Mouse (Mus musculus) stomach, embryonic 15.5 days (tissue): ENCODE data around the gene Mdc1. TPM values are rescaled to one million over a fixed set of nuclear protein-coding genes. Genes with fewer than 3 reads are reported as not detected.
"Not testable (repeated sequence)": the region's sequence is repeated elsewhere in the genome, so short reads cannot be mapped to it uniquely, and the experiment has no call there.

ENCODE experiments used
- ATAC-seq: fragments of 200-750 bp; cut with Nextera tagmentation; 2 replicates; pipeline ENCODE4 v1.8.0; 2017; ENCODE audit warnings: low read depth, moderate number of reproducible peaks, moderate TSS enrichment; ENCODE audit not compliant: insufficient read depth, low FRiP score
- H3K27ac ChIP-seq: fragments of 300-500 bp; sonication (generic); 2 replicates; pipeline ENCODE4 v1.5.1; 2015; ENCODE audit warnings: mild to moderate bottlenecking, inconsistent platforms
- H3K27me3 ChIP-seq: fragments of 300-500 bp; sonication (generic); replicated peaks from 2 replicates; pipeline ENCODE4 v1.6.1; 2015; ENCODE audit warnings: inconsistent platforms
- H3K36me3 ChIP-seq: fragments of 300-500 bp; sonication (generic); 2 replicates; pipeline ENCODE4 v1.6.1; 2015; ENCODE audit warnings: inconsistent platforms
- H3K4me1 ChIP-seq: fragments of 300-500 bp; sonication (generic); 2 replicates; pipeline ENCODE4 v1.6.1; 2015; ENCODE audit warnings: inconsistent platforms
- H3K4me2 ChIP-seq: fragments of 300-500 bp; sonication (generic); 2 replicates; pipeline ENCODE4 v1.6.1; 2015; ENCODE audit warnings: mild to moderate bottlenecking, inconsistent platforms
- H3K4me3 ChIP-seq: fragments of 300-500 bp; sonication (generic); replicated peaks from 2 replicates; pipeline ENCODE4 v1.5.1; 2015; ENCODE audit warnings: inconsistent platforms
- H3K9ac ChIP-seq: fragments of 300-500 bp; sonication (generic); 2 replicates; pipeline ENCODE4 v1.6.1; 2015; ENCODE audit warnings: inconsistent platforms
- H3K9me3 ChIP-seq: fragments of 300-500 bp; sonication (generic); 2 replicates; pipeline ENCODE4 v1.6.1; 2016; ENCODE audit warnings: inconsistent platforms
- WGBS: fragments of 180-500 bp; shearing (Covaris S2); methylation state at CpG from one replicate; pipeline ENCODE4 v1.1.7; 2015; 5-methylcytosine and 5-hydroxymethylcytosine counted together
- polyA plus RNA-seq: library from polyadenylated mRNA; unstranded; fragments of >200 nt; fragmentation: Nextera tagmentation; extraction: Ambion mirVana; gene quantifications from 2 replicates; pipeline ENCODE4 v1.2.1, GENCODE M21; 2015

Gene Mdc1
- polyA plus RNA-seq, 1 experiment from 2014 or later, result 15.2 TPM

- H3K9me3 ChIP-seq, result no peaks in the 10 kb centered on the region
- H3K4me2 ChIP-seq, result peak overlapping the region; percentile 81
- peak overlapping the region; percentile 95 for H3K27ac ChIP-seq
- H3K27me3 ChIP-seq, result no peaks in the 10 kb centered on the region
- ATAC-seq, result no peak
- peak overlapping the region; percentile 67 for H3K4me3 ChIP-seq
- under 1% methylated on average over 18 of the region's 18 CpGs for WGBS
- peak overlapping the region; percentile 81 for H3K9ac ChIP-seq
- H3K4me1 ChIP-seq, result peaks cover 33% of the 10 kb centered on the region
- peaks cover 26% of the 10 kb centered on the region for H3K36me3 ChIP-seq
Observed at GRCm38 (mm10) chr17:35837487-35837886, 3.8 kb upstream of the Mdc1 start.

DNA sequence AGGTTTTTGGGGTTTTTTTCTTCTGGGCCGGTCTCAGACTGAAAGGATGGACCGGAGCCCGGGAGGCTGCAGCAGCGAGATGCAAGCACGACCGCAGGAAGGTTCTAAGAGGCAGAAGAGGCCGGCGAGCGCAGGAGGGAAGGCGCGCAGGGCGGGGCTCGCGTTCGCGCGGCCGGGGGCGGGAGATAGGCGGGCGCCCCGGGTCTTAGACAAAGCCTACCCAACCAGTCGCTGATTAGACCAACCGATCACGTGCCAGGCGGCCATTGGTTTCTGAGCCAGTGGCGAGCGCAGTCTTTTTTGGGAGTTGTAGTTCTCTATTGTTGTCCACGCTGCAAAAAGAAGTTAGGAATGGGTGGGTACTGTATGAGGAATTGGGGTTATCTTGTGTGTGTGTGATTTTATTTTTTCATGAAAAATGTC lies 3.2 kb upstream of the Mdc1 start, which contains the start of gene Tubb5:
TSS of gene Tubb5 (minus strand) at position 185 of the 423 bp plus-strand sequence.
- under 1% methylated on average over 29 of the region's 29 CpGs for WGBS
- ATAC-seq, result peak; percentile 81
- H3K4me1 ChIP-seq, result peaks cover 34% of the 10 kb centered on the region

DNA sequence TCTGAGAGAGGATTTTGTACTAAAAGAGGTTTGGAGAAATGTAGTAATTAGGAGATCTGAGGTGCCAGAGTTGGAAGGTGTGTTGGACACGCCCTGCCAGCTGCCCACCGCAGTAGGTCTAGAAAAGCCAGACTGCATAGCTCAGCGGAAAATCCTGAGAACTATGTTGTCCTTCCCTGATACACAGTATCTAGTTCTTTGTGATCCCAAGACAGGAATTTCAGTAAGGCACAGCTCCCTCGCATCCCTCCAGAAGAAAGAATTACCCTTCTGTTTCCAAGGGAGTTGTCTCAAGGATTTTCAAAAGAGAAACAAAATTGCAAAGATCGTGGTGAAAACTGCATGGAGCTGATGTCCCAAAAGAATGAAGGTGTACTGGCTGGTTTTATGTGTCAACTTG lies 2.7 kb upstream of the Mdc1 start:
- ATAC-seq, result no peak
- 2% methylated on average over 5 of the region's 5 CpGs for WGBS
- H3K9ac ChIP-seq, result peak overlapping the region; percentile 13; the same call in 1 of the 2 replicates
- peak overlapping the region; percentile 64 for H3K4me2 ChIP-seq
- H3K36me3 ChIP-seq, result peaks cover 25% of the 10 kb centered on the region
- H3K4me3 ChIP-seq, result peak overlapping the region; percentile 67
- H3K27me3 ChIP-seq, result no peaks in the 10 kb centered on the region
- no peaks in the 10 kb centered on the region for H3K9me3 ChIP-seq
- H3K27ac ChIP-seq, result peak overlapping the region; percentile 91
- H3K4me1 ChIP-seq, result peaks cover 34% of the 10 kb centered on the region

More for the DNA sequence above, 3.2 kb upstream of the Mdc1 start, which contains the start of gene Tubb5:
- Histone ChIP-seq H3K27ac (peak within 1 kb of the TSS; percentile 95), H3K36me3 (peaks cover 26% of the 10 kb centered on the region), H3K27me3 (no peaks in the 10 kb centered on the region), H3K9ac (peak within 1 kb of the TSS; percentile 81), H3K4me2 (peak within 1 kb of the TSS; percentile 81), H3K9me3 (no peaks in the 10 kb centered on the region), H3K4me3 (peak within 1 kb of the TSS; percentile 67)

- Histone ChIP-seq H3K4me1 (peaks cover 33% of the 10 kb centered on the region), H3K27ac (peak overlapping the region; percentile 91), H3K4me2 (peak overlapping the region; percentile 64), H3K36me3 (peaks cover 20% of the 10 kb centered on the region), H3K4me3 (peak overlapping the region; percentile 67)
- not testable (repeated sequence) for H3K27me3 ChIP-seq, ATAC-seq, H3K9me3 ChIP-seq, H3K9ac ChIP-seq
- WGBS, result 55% methylated on average over 3 of the region's 3 CpGs
Observed at GRCm38 (mm10) chr17:35839002-35839401, 2.3 kb upstream of the Mdc1 start.

- H3K4me1 ChIP-seq, result peaks cover 19% of the 10 kb centered on the region
- H3K9me3 ChIP-seq, result no peaks in the 10 kb centered on the region
- H3K9ac ChIP-seq, result no peak overlapping the region
- no peaks in the 10 kb centered on the region for H3K27me3 ChIP-seq
- peak overlapping the region; percentile 63 for H3K4me3 ChIP-seq
- peak overlapping the region; percentile 46 for H3K4me2 ChIP-seq
- peaks cover 6% of the 10 kb centered on the region for H3K36me3 ChIP-seq
- H3K27ac ChIP-seq, result peak overlapping the region; percentile 76
- no peak for ATAC-seq
- 52% methylated on average over 14 of the region's 14 CpGs for WGBS
Observed at GRCm38 (mm10) chr17:35840561-35840960, 754 bp upstream of the Mdc1 start.

DNA sequence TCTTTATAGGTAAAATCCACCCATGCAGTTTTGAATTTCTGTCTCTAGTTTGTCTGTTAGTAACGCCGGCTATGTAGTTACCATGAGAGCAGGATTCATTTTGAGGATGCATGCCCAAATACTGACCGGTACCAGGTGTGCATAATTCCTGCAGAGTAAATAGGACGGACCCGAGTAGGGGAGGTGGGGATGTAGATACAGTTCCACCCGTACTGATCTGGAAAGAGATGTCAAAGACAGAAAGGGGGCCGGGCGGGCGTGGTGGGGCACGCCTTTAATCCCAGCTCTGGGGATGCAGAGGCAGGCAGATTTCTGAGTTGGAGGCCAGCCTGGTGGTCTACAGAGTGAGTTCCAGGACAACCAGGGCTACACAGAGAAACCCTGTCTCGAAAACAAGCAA lies 691 bp downstream of the Mdc1 start:
- WGBS, result 8% methylated on average over 11 of the region's 11 CpGs
- H3K9ac ChIP-seq, result peak overlapping the region; percentile 38; the same call in 1 of the 2 replicates
- ATAC-seq, result no peak
- peak overlapping the region; percentile 86 for H3K27ac ChIP-seq
- peak overlapping the region; percentile 63 for H3K4me3 ChIP-seq
- peaks cover 7% of the 10 kb centered on the region for H3K36me3 ChIP-seq
- H3K4me1 ChIP-seq, result peaks cover 10% of the 10 kb centered on the region; the same call in 1 of the 2 replicates
- H3K9me3 ChIP-seq, result no peaks in the 10 kb centered on the region
- H3K27me3 ChIP-seq, result no peaks in the 10 kb centered on the region
- peak overlapping the region; percentile 73 for H3K4me2 ChIP-seq

GRCm38 (mm10) chr17:35843514-35843913 lies 2.2 kb downstream of the Mdc1 start:
- Histone ChIP-seq H3K9ac (no peak overlapping the region), H3K36me3 (peaks cover 21% of the 10 kb centered on the region), H3K27ac (no peak overlapping the region), H3K4me3 (no peak overlapping the region), H3K27me3 (no peaks in the 10 kb centered on the region), H3K4me2 (no peak overlapping the region), H3K4me1 (peaks cover 10% of the 10 kb centered on the region; the same call in 1 of the 2 replicates), H3K9me3 (no peaks in the 10 kb centered on the region)
- WGBS, result 92% methylated on average over 3 of the region's 3 CpGs
- no peak for ATAC-seq

GRCm38 (mm10) chr17:35848112-35848511 lies 6.8 kb downstream of the Mdc1 start:
- Histone ChIP-seq H3K9me3 (no peaks in the 10 kb centered on the region), H3K4me2 (no peak overlapping the region), H3K4me1 (no peaks in the 10 kb centered on the region), H3K4me3 (no peak overlapping the region), H3K27me3 (no peaks in the 10 kb centered on the region), H3K36me3 (peaks cover 60% of the 10 kb centered on the region), H3K27ac (no peak overlapping the region), H3K9ac (no peak overlapping the region)
- ATAC-seq, result no peak
- WGBS, result 41% methylated on average over 1 of the region's 1 CpGs

DNA sequence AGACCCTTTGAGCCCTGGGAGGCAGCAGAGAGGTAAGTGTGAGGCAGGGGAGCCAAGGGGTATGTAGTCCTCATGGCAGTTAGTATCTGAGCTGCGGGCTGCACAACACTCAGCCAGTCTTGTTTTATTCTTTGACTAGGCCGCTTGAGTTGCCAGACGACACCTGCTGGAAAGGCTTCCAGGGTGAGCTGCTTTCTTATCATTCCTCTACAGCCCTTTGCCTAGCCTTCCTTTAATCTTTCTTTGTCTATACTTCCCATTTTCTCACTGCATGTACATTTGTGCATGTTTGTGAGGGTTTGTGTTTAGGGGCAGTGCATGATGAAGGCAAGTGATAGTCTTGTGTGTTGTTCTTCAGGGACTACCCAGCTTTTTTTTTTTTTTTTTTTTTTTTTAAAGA lies 9.7 kb downstream of the Mdc1 start:
- Histone ChIP-seq H3K4me2 (no peak overlapping the region), H3K4me1 (no peaks in the 10 kb centered on the region), H3K27me3 (no peaks in the 10 kb centered on the region), H3K4me3 (no peak overlapping the region), H3K36me3 (peaks cover 63% of the 10 kb centered on the region), H3K27ac (no peak overlapping the region), H3K9me3 (no peaks in the 10 kb centered on the region), H3K9ac (no peak overlapping the region)
- ATAC-seq, result no peak
- WGBS, result 91% methylated on average over 3 of the region's 3 CpGs

DNA sequence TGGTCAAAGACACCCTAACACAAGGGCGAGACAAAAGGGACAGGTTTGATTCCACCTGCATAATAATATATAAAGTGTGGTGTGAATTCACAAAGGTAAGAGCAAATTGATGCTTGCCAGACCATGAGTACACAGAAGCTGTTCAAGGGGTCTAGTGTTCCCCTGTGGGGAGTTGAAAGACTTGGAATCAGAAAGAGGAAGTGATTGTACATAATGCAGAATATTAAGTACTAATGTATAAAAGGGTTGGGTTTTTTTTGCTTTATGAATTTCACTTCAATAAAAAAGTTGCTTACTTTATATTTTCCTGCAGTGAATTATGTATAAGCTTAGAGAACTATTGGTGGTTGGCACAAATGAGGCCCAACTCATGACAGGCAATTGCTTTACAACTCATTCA lies 18.1 kb downstream of the Mdc1 start:
- no peak overlapping the region for H3K4me3 ChIP-seq
- no peaks in the 10 kb centered on the region for H3K9me3 ChIP-seq
- H3K4me1 ChIP-seq, result peaks cover 4% of the 10 kb centered on the region; the same call in 1 of the 2 replicates
- H3K9ac ChIP-seq, result no peak overlapping the region
- ATAC-seq, result no peak
- peaks cover 14% of the 10 kb centered on the region for H3K36me3 ChIP-seq
- H3K27ac ChIP-seq, result no peak overlapping the region
- no peaks in the 10 kb centered on the region for H3K27me3 ChIP-seq
- WGBS, result 76% methylated on average over 1 of the region's 1 CpGs
- H3K4me2 ChIP-seq, result no peak overlapping the region

GRCm38 (mm10) chr17:35859835-35860234 lies 18.5 kb downstream of the Mdc1 start:
- H3K27ac ChIP-seq, result no peak overlapping the region
- H3K27me3 ChIP-seq, result no peaks in the 10 kb centered on the region
- H3K36me3 ChIP-seq, result peaks cover 14% of the 10 kb centered on the region
- no peak overlapping the region for H3K9ac ChIP-seq
- peaks cover 9% of the 10 kb centered on the region; the same call in 1 of the 2 replicates for H3K4me1 ChIP-seq
- no peaks in the 10 kb centered on the region for H3K9me3 ChIP-seq
- no peak overlapping the region for H3K4me3 ChIP-seq
- no peak for ATAC-seq
- no peak overlapping the region for H3K4me2 ChIP-seq
- WGBS, result 65% methylated on average over 2 of the region's 2 CpGs

- peak; percentile 15; the same call in 1 of the 2 replicates for ATAC-seq
- Histone ChIP-seq H3K9ac (0 out of 2 replicates have a peak overlapping the region, but pooled peaks have one; percentile 84), H3K27me3 (no peaks in the 10 kb centered on the region), H3K4me2 (peak overlapping the region; percentile 74), H3K9me3 (no peaks in the 10 kb centered on the region), H3K4me3 (peak overlapping the region; percentile 87), H3K27ac (peak overlapping the region; percentile 96), H3K36me3 (peaks cover 11% of the 10 kb centered on the region), H3K4me1 (peaks cover 14% of the 10 kb centered on the region)
- 4% methylated on average over 12 of the region's 12 CpGs for WGBS
Observed at GRCm38 (mm10) chr17:35860831-35861197, 19.5 kb downstream of the Mdc1 start.
